Mouse (Mus musculus) neutrophil, adult 5-6 weeks (primary cell): ENCODE results near the gene Grsf1. TPM values are rescaled to one million over a fixed set of nuclear protein-coding genes. Genes with fewer than 3 reads are reported as not detected.
A peak's percentile ranks its signal among the peaks of the same experiment; 100 is the strongest.

ENCODE experiments used
- ATAC-seq: fragments of 151-379, 151-347 bp; 2 replicates; pipeline ENCODE4 v1.8.0; 2017; ENCODE audit warnings: mild to moderate bottlenecking, moderate TSS enrichment; ENCODE audit not compliant: insufficient number of reproducible peaks, poor library complexity, low FRiP score, severe bottlenecking; ENCODE audit errors: extremely low read depth
- total RNA-seq: library from RNA; stranded (forward); fragments of 200-1000 nt; gene quantifications from 2 replicates; pipeline ENCODE4 v1.2.3, GENCODE M21; 2017

Grsf1 gene
- total RNA-seq, 1 experiment from 2014 or later: 70.2 TPM

DNA sequence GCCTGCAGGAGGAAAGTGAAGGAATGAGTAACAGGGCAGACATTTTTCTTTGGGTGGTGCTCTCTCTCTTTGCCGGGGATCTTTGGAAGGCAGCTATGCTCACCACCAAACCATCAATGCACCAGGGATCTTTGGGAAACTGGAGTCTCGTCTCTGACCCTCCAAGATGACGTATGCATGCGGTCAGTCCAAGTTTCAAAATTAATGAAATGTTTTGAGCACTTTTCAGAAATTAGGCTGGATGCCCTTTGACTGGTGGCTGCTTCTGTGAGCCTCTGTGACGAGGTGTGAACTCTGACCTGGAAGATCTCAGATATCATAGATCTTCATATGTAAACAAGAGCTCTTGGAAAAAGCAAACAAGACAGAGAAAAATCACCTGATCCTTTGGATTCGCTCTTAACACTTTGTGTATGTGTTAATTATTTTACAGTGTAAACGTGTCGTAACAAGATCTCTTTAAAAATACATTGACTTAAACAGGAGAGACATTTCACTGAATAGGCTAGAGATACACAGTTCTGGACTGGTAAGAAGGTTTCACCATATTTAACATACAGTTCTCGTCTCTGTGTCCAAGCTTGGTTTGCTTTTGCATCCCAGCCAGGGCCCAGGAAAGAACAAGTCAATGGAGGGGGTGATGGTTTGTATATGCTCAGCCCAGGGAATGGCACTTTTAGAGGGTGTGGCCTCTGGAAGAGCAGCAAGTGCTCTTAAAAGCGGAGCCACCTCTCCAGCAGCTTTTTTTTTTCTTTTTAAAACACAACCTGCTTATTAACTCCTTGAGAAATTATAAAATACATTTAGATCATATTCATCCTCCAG is 14.9 kb upstream of the Grsf1 start:
- ATAC-seq: no peak

DNA sequence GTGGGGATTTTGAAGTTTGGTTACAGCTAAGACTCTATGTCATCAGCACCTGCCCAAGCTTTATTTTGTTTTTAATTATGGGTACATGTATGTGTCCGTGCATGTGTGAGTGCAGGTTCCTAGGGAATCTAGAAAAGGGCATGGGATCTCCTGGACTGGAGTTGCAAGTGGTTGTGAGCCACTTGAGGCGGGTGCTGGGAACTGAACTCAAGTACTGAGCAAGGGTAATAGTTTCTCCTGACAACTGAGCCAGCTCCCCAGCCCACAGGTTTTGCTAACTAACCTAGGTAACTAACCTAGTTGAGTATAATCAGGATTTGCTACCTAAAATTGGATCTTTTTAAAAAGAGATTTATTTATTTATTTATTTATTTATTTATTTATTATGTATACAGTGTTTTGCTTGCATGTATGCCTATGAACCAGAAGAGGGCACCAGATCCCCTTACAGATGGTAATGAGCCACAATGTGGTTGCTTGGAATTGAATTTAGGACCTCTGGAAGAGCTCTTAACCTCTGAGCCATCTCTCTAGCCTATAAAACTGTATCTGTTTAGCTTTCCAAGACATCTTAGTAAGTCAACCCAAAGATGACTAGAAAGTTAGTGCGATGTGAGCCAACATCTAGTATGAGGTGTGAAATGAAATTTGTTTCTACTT is 13.4 kb upstream of the Grsf1 start:
- peak; percentile 48; the same call in 1 of the 2 replicates for ATAC-seq

DNA sequence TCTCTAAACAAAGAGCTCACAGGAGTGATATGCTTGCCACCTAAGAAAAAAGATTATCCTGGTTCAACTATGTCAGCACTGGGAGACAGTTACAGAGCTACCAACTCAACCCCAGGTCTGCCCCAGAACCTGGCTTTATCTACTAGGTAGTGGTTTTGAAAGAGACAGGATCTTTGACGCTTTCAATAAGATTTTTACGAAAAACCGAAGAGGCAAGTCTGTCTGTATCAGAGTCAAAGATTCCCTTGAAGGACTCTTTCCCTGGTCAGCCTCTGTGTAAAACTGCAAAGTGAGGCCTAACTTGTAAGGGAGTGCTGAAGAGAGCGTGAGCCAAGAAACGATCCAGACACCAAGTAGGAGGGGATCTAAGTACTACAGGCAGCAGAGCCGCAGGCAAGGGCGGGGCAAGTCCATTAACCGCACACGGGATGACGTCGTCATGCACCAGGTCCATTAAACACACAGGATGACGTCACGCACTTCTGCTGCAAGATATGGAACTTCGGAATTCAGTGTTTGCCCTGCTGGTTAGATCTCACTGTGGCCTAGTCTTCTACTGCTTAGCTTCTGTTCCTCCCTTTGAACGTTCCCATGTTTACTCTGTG is 12.7 kb upstream of the Grsf1 start:
- ATAC-seq: no peak

DNA sequence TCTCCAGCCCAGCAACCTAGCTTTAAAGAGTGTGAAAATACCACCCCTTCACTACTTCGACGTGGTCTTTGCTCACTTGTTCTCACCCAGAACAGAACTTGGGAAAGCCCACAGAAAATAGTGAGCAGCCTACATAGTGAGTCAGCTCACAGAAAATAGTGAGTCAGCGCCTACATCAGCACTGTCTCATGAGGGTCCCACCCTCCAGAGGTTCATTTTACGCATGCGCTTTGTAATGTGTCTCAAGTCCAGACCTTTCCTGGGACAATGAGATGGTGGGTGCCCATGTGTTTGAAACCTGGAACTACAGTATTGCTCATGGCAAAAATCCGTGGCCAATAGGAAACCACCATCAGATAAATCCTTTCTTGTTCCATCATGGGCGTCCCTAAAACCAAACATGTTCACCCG is 12.0 kb upstream of the Grsf1 start:
- ATAC-seq: no peak

DNA sequence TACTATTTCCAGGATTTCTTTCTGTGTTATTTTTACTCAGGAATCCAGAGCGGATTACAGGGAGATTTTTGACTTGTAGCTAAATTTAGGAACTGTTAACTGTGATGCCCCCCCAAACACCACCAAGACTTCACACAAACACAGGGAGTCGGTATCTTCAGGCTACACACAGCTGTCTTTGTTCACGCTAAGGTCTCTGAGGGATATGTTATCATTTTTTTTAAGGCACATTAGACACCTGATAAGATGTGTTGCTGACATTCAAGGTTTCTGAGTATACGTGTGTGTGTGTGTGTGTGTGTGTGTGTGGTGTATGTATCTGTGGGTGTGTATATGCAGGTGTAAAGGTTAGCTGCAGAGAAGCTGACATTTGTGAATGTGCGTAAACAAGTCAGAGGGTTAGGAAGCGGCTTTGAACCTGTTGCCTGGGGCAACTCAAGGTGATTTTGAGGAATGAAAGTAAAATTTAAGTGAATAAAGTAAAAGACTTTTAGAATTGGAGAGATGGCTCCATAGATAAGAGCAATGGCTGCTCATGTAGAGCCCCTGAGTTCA is 9.9 kb upstream of the Grsf1 start:
- ATAC-seq: no peak

DNA sequence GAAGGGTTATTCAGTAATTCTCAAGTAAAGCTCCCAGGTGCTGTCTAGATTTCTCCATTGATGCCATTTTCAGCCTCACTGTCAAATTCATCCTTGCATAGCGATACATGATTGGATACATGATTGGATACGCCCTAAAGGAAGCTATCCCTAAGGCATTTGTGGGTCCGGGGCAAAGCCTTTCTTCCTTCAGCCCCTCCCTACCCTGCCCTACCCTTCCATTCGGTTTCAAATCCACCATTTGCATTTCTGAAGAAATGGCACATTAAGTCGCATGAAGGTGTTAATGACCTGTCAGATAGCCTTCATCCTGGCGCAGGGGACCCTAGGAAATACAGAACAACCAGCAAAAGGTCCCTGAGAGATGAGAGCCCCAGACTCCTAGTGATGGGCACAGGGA is 9.3 kb upstream of the Grsf1 start:
- no peak for ATAC-seq

DNA sequence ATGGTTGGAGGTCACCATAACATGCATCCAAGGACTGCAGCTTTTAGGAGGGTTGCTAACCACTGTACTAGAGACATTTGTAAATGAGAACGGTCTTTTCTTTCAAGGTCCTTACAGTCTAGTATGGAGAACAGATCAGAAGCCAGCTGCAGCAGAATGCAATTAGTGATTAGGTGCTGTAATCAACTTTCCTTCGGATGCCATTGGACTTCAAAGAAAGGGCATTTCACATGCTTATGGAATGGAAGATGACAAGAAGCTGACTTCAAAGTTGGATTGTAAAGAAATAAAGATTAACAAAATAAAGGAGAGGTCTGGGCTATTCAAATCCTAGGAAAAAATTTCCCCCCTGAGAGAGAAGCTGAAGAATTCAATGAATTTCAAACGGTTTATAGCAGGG is 8.3 kb upstream of the Grsf1 start:
- no peak for ATAC-seq

DNA sequence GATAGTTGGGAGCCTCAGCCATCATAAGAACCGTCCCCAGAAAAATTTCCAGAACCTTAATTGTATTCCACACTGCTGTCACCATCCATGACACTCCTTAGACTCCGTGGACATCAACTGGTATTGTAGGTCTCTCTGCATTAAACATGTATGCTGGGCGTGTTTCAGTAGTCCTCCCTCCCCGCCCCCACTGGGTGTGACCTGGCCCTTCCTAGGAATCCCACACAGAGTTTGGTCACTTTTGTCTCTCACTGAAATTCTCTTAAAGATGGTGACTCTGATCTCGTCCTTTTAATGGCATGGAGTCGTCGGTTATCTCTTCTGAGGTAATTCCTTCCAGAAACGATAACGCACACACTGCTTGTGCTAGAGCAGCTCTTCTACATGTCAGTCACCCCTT is 7.7 kb upstream of the Grsf1 start:
- no peak for ATAC-seq

DNA sequence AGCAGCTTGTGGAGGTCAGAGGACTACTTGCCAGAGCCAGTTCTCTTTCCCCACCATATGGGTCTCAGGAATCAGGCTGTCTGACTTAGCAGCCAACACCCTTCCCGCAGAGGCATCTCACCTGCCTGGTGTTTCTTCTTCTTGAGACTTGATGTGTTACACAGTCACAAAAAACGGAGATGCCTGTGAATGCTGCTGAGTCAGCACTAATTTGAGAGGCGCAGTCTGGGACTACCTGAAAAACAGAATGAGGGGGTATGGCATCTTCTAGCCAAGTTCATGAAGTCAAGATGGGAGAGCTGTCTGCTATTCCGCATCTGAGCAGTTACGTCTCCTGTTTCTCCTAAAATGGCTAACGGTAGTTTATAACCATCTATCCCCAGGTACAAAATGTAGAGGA is 4.6 kb upstream of the Grsf1 start:
- ATAC-seq: no peak

DNA sequence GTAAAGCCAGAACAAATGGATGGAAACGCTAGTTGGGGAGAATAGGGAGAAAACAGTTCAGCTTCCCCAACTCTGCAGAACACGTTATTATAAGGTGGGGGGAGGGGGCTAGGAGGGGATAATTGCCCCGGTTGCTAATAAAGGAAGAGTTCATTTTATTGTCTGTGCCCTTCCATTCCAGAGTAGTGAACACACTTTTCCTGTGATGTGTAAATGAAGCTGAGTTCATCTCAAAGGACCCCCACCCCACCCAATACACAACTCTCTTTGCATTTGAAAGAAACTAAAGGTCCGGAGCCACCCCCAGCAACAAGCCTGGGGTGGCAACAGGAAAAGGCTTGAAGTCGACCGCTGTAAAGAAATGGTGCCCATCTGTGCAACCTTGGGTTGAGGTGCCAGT is 3.4 kb upstream of the Grsf1 start:
- ATAC-seq: no peak

DNA sequence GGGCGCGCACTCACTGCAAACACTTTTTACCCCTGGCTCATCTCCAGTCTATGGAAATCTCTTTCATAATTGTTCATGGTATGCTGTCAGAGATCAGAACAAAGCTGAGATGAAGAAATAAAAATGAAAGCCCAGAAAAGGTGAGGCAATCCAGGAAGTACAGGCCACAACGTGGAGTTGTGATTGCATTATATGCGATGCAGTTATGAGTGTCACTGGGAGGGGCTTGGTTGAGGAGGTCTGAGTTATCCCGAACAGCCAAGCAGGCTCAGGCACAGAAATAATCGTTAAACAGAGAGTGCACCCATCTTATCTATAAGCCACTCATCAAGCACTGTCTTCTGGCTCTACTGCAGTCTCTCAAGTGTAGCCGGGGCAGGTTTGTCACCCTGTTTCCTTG is 3.0 kb upstream of the Grsf1 start:
- ATAC-seq: no peak

DNA sequence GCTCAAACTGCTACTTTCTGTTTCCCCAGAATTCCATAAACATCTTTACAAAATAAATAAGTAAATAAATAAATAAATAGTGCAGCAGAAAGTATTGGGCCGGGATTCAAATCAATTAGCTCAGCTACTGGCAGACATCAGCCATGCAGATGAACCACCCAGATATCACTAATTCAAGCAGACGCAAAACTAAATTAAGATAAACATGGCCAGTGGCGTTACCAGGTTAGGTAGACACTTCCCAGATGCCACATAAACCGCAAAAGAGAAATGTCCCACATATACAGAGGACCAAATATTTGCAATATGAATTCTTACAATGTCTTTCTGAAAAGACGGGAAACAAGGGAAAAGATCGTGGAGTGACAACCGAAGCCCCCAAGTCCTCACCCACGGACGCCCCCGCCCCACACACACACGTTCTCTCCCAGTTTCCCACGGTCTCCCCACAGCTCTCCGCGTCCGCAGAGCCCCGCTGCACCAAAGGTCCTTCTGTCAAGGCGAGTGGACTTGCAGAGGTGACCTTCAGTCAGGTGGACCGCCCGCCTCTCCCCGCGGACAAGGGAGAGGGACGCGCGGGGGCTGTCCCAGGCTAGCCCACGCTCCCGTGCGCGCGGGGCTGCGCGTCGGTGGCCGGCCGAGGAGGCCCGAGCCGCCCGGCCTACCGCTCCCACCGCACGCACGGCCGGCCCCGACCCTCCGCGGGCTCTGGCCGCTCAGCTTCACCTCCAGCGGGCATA is 1.1 kb downstream of the Grsf1 start:
- no peak for ATAC-seq

DNA sequence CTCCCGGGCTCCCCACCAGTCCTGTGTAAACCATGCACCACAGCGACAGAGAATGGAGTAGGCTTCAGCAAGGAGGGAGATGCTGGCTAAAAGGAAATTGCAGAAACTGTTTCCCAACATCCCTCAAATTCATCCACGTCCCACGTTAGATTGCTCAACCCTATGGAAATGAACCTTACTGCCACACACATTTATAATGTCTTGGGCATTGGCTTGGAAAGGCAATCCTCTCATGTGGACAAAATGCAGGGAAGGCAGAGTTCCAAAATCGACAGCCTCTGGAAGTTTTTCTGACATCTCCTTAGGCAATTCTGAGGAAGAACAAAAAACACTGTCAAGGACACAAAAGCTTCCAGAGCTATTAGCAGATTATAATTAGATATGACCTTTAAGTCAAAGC is 12.1 kb downstream of the Grsf1 start:
- ATAC-seq: no peak

DNA sequence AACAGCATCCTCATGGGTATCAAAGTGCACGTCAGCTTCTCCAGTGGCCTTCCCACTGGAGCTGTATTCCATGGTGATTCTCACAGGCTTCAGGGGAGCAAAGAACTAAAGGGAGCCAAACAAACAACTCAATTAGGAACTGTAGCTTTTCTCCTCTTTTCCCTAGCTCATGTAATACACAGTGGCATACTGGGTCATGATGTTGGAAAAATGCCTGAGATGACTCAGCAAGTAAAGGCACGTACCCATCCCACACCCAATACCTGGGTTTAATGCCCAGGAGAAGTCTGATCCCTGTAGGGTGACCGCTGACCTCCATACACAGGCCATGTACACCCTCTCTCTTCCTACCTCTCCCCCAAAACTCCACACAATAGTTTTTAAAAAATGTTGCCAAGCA is 12.8 kb downstream of the Grsf1 start:
- no peak for ATAC-seq

DNA sequence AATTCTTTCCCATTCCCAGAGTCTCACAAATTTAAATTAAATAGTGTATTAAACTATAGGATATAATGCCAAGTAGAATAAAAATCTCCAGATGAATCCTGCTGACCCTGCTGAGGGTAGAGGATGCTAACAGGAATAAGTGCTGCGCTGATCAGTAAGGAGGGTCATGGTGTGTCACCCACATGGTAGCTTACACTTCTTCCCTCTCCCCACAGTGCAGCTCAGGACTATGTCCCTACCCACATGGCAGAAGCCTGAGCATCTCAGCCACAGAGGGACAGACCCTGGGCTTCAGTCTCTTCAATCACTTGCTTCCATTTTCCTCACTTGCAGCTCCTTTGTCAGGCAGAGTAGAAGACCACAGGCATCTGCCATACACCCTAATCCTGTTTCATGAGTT is 18.1 kb downstream of the Grsf1 start:
- no peak for ATAC-seq

DNA sequence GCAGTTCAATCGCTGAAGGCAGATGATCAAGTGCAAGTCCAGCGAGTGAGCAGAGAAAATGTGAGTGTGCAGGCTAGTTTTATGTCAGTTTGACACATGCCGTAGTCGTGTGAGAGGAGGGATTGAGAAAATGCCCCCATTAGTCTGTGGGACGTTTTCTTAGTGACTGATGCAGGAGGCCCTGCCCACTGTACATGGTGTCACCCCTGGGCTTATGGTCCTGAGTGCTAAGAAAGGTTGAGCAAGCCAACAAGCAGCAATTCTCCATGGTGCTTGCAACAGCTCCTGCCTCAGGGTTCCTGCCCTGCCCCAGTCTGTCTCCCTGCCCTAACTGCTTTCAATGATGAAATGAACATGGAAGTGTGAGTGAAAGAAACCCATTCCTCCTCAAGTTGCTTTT is 23.4 kb downstream of the Grsf1 start:
- ATAC-seq: no peak

DNA sequence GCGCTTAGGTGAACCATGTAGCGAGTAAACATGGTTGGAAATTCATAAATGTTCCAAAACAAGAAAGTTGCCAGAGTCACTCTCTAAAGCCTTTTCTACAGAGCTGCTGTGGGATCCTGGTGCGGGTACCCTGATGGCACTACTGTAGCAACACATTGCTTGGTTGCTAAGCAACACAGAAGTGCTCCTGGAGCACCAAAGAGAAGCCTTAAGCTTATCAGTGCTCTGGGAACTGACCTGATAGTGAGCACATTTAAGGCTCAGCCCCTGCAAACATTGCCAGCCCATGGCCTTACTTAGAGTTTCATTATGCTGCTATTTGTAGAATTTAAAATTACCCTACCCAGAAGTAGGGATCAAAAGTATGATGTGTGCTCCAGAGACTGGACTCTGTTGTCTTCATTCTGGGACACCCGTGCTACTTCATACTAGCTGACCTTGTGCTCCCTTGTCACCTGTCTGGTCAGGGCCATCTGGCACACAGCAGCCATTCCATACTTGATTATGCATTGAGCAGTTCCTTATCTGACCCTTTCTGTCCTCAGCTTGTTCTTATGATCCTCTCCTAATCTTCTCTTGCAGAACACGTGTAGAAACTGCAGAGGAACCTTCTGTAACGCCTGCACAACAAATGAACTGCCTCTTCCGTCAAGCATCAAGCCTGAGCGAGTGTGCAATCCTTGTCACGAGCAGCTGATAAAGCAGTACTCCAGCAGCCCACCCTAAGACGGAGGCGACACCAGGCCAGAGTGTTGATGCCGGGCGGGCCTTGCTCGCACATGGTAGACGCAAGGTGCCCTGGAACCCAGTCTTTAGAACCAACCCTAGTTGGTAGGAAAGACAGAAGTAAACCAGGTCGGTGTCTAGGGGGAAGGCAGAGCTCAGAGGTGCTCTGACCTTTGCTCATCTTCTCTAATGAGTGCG is 26.5 kb downstream of the Grsf1 start:
- ATAC-seq: no peak

DNA sequence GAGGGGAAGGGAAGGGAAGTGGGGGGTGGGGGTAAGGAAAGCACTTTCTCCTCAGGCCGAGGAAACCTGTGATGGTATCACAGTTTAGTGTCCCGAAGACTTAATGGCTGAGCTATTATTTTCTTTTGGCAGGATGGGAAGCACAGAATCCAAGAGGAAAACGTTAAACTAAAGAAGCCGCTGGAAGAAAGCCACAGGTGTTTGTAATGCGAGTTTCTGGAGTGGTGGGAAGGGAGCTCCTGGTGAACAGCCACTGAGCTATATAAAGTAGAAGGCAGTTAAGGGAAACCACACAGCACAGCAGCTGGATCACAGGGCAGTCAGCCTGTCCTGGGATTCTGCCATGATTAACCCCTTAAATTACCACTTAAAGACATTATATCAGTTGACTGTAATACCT is 30.6 kb downstream of the Grsf1 start:
- ATAC-seq: no peak
